ENCODE assay signal across 1 mouse cellular context in the genomic region with DNA sequence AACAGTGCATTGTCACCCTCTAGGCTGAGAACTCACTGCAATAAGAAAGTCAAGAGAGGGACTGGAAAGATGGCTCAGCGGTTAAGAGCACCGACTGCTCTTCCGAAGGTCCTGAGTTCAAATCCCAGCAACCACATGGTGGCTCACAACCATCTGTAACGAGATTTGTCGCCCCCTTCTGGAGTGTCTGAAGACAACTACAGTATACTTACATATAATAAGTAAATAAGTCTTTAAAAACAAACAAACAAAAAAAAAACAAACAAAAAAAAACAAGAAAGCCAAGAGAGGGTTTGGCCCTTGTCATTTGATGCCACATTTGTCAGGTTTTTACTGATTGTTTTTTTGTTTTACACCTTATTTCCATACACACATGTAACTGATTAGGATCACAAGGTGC.
TF ChIP-seq lines count a peak whose summit lies in the region.

No protein-coding gene starts in this region.

TF ChIP-seq in MEL, 35 proteins besides CTCF, POLR2A, EP300 and RAD21:
- TF ChIP-seq TCF12 (IDR thresholded peaks at IDR 0.05; ENCODE audit: low read depth, low read length): no peak
- no peak for TF ChIP-seq MAFK (IDR thresholded peaks at IDR 0.05; ENCODE audit: borderline replicate concordance, low read depth, low read length)
- peak; percentile 40; the same call in 1 of the 2 replicates for TF ChIP-seq MYC (IDR thresholded peaks at IDR 0.05; ENCODE audit: low read depth, low read length)
- TF ChIP-seq USF1 (IDR thresholded peaks at IDR 0.05; ENCODE audit: low read depth, low read length): no peak
- no peak for TF ChIP-seq ZKSCAN1 (IDR thresholded peaks at IDR 0.05; ENCODE audit: low read depth, low read length)
- no peak for TF ChIP-seq MYB (IDR thresholded peaks at IDR 0.05; ENCODE audit: low read depth, low read length)
- no peak for TF ChIP-seq ZNF384 (IDR thresholded peaks at IDR 0.05; ENCODE audit: low read depth, low read length)
- TF ChIP-seq CHD2 (IDR thresholded peaks at IDR 0.05; ENCODE audit: low read length): no peak
- TF ChIP-seq RCOR1 (IDR thresholded peaks at IDR 0.05; ENCODE audit: low read depth, low read length): no peak
- TF ChIP-seq POLR2AphosphoS2 (IDR thresholded peaks at IDR 0.05; ENCODE audit: low read length): no peak
- TF ChIP-seq SMC3 (IDR thresholded peaks at IDR 0.05; ENCODE audit: low read depth, low read length): peak; percentile 28; the same call in 1 of the 2 replicates
- no peak for TF ChIP-seq ELF1 (IDR thresholded peaks at IDR 0.05; ENCODE audit: low read depth, low read length)
- TF ChIP-seq ZC3H11A (IDR thresholded peaks at IDR 0.05; ENCODE audit: low read depth, low read length): no peak
- no peak for TF ChIP-seq BHLHE40 (IDR thresholded peaks at IDR 0.05; ENCODE audit: borderline replicate concordance, low read depth, low read length)
- TF ChIP-seq MAZ (IDR thresholded peaks at IDR 0.05; ENCODE audit: low read depth, low read length): no peak
- no peak for TF ChIP-seq E2F4 (IDR thresholded peaks at IDR 0.05; ENCODE audit: borderline replicate concordance, low read depth, low read length)
- no peak for TF ChIP-seq POLR2AphosphoS5 (IDR thresholded peaks at IDR 0.05; ENCODE audit: borderline replicate concordance, low read depth, low read length)
- no peak for TF ChIP-seq MEF2A (IDR thresholded peaks at IDR 0.05; ENCODE audit: extremely low read depth, insufficient replicate concordance, low read depth, low read length, poor library complexity, severe bottlenecking)
- no peak for TF ChIP-seq NRF1 (IDR thresholded peaks at IDR 0.05; ENCODE audit: insufficient read depth, low read depth, low read length, poor library complexity, severe bottlenecking)
- TF ChIP-seq HCFC1 (IDR thresholded peaks at IDR 0.05; ENCODE audit: low read depth, low read length): no peak
- TF ChIP-seq TAL1 (IDR thresholded peaks at IDR 0.05; ENCODE audit: low read length): no peak
- no peak for TF ChIP-seq UBTF (IDR thresholded peaks at IDR 0.05; ENCODE audit: borderline replicate concordance, insufficient read depth, low read depth, low read length)
- TF ChIP-seq JUND (IDR thresholded peaks at IDR 0.05; ENCODE audit: low read depth, low read length): no peak
- no peak for TF ChIP-seq ETS1 (IDR thresholded peaks at IDR 0.05; ENCODE audit: low read depth, low read length)
- no peak for TF ChIP-seq CHD1 (IDR thresholded peaks at IDR 0.05; ENCODE audit: low read depth, low read length)
- no peak for TF ChIP-seq MXI1 (IDR thresholded peaks at IDR 0.05; ENCODE audit: low read depth, low read length)
- no peak for TF ChIP-seq NELFE (IDR thresholded peaks at IDR 0.05; ENCODE audit: low read depth, low read length)
- TF ChIP-seq ZMIZ1 (IDR thresholded peaks at IDR 0.05; ENCODE audit: low read depth, low read length): no peak
- TF ChIP-seq MAX (IDR thresholded peaks at IDR 0.05; ENCODE audit: low read length): no peak
- no peak for TF ChIP-seq KAT2A (conservative IDR thresholded peaks at IDR 0.05; ENCODE audit: low read depth, low read length)
- TF ChIP-seq USF2 (IDR thresholded peaks at IDR 0.05; ENCODE audit: borderline replicate concordance in 1 of 2, insufficient read depth in 1 of 2, low read depth in 1 of 2, low read length in 2 of 2): no peak
- TF ChIP-seq SIN3A (IDR thresholded peaks at IDR 0.05; ENCODE audit: low read length): 0 out of 2 replicates have a peak, but pooled peaks have one; percentile 29
- no peak for TF ChIP-seq GATA1 (IDR thresholded peaks at IDR 0.05; ENCODE audit: low read depth, low read length)
- no peak for TF ChIP-seq GABPA (IDR thresholded peaks at IDR 0.05; ENCODE audit: low read depth, low read length)
- peak; percentile 81 for TF ChIP-seq TBP (IDR thresholded peaks at IDR 0.05; ENCODE audit: low read depth, low read length)
